Mouse (Mus musculus): ENCODE measurements around the gene Slc11a1.
A peak's percentile ranks its signal among the peaks of the same experiment; 100 is the strongest.
"Not testable (repeated sequence)": the region's sequence is repeated elsewhere in the genome, so short reads cannot be mapped to it uniquely, and the experiment has no call there.

Gene Slc11a1

DNA sequence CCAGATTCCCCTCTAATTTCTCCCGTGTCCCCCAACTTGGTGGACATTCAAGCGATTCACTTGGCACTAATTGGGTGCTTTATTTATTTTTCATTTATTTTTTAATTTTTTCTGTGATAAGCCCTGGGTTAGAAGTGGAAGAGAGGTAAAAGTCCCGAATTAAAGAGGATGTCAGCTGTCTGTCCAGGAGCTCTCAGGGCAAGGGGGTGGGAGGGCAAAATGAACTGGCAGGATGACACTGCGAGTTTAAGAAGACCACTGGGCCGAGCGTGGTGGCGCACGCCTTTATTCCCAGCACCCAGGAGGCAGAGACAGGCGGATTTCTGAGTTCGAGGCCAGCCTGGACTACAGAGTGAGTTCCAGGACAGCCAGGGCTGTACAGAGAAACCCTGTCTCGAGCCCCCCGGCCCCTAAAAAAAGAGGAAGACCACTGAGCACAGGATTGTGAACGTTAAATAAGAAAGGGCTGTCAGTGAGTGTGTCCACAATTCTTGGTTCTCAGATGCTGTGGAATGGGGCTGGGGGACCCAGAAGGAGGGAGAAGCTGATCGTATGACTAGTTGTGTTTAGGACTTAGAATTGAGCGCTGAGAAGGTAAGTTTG lies 12.5 kb downstream of the Slc11a1 start:
- no peak for DNase-seq (ENCODE audit: extremely low spot score)

DNA sequence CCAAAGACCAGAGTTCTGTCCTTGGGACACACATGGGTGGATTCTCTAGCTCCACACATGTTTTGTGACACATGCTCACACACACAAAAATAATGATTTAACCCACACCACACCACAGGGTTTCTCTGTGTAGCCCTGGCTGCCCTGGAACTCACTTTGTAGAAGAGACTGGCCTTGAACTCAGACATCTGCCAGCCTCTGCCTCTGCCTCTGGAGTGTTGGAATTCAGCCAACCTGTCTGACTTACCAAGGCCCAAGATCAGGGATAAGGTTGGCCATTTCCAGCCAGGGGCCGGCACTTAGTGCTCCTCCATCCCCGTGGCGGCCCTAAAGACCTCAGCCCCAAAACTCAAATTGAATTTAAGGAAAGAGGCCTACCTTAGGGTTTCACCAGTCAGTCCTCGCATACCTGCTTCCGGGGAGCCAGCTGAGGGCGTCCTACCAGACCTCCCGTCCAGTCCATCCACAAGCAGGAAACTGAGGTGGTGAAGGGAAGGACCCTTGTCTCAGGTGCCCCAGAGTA lies 13.5 kb downstream of the Slc11a1 start:
- no peak for DNase-seq (ENCODE audit: extremely low spot score)

DNA sequence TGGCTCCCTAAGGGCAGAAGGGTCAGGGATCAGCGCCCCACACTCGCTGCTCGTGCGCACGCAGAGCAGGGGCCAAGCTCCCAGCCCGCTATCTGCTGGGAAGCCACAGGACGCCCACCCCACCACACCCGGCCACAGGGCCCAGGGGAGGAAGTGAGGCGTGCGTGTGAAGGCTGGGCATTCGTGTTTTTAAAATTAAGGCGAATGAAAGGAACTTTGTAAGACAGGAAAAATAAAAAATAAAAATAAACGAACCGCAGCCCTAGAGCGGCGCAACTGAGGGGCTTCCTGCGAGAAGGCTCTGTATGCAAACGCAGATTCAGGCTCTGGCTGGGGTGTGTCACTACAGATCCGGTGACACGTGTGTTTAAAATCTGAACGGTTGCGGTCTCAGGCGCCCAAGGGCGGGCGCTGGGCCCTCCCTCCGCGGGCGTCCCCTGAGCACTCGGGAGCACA lies 14.9 kb downstream of the Slc11a1 start:
- DNase-seq (ENCODE audit: extremely low spot score) = peak; percentile 38

DNA sequence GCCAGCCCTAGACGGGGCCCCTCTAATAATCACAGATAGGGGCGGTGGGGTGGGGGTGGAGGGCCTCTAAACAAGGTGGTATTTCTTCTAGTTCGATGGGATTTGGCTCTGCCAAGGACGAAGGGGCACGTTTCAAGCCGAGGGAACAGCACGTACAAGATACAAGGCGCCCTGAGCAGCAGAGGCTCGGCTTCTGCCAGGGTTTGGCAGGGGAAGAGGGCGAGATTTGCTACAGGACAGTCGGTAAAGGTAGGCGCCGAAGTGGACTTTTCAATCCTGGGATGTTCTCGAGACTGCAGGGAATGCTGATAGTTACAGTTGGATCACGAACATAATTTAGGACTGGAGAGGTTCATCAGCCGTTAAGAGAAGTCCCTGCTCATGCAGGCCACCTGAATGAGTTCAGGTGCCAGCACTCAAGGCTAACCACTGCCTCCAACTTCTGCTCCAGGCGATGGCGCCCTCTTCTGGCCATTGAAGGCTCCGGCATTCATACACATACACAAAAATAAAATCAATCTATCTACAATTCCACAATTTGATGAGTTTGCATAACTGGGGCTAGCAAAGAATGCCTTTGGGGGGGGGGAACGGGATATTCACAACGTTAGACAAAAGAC lies 15.4 kb downstream of the Slc11a1 start:
- DNase-seq (ENCODE audit: extremely low spot score) = peak; percentile 68

DNA sequence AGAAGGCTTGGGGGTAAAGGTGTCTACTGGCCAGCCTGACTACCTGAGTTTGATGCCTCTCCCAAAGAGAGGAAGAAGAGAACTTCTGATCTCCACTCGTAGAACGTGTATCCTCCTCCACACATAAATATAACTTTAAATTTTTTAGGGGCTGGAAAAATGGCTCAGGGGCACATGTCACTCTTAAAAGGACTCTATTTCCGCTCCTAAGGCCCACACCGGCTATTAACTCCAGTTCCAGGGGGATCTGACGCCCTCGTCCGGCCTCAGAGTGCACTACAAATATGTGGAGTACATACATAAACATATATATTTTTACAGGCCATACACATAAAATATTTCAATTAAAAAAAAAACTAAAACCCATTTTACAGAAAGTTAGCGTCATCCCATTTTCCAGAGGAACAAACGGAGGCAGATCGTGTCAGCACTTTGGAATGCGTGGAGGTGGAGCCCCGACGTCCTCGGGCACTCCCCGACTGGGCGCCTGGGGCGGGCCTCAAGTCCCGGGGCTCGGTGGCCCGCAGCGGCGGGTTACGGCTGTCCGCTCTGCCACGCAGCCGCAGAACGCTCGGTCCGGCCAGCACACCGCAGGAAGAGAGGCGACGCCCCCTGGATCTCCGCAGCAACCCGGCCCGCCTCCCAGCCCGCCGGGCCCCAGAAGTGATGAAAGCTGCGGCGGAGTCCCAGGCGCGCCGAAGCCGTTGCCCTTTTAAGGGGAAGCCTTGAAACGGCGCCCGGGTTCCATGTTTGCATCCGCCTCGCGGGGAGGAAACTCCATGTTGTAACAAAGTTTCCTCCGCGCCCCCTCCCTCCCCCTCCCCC lies 16.1 kb downstream of the Slc11a1 start, which contains the start of gene Ctdsp1:
Gene Ctdsp1, plus strand, starts transcription at position 586 of the 825 bp plus-strand sequence.
- DNase-seq (ENCODE audit: extremely low spot score) = peak; percentile 95

DNA sequence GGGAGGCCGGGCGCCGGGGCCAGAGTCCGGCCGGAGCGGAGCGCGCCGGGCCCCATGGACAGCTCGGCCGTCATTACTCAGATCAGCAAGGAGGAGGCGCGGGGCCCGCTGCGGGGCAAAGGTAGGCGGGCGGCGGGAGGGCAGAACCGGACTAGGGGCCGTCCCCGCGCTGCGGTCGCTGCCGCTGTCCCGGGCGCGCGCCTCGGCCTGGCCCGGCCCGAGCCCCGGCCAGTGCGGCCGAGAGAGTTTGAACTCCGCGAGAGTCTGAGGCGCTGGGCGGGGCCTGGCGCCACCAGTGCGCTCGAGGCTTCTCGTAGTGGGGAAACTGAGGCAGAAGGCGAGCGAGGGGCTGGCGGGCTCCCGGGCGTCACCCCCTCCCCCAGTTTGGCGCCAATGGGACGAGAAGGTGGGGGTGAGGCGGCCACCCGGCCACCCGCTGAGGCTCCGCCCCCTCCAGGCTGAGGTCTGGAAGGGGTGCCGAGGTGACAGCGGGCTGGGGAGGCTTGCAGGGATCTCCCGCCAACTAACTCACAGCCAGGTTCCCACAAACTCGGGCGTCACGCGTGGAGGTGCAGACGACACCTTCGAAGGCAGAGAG lies 16.9 kb downstream of the Slc11a1 start:
- DNase-seq (ENCODE audit: extremely low spot score) = peak; percentile 74

DNA sequence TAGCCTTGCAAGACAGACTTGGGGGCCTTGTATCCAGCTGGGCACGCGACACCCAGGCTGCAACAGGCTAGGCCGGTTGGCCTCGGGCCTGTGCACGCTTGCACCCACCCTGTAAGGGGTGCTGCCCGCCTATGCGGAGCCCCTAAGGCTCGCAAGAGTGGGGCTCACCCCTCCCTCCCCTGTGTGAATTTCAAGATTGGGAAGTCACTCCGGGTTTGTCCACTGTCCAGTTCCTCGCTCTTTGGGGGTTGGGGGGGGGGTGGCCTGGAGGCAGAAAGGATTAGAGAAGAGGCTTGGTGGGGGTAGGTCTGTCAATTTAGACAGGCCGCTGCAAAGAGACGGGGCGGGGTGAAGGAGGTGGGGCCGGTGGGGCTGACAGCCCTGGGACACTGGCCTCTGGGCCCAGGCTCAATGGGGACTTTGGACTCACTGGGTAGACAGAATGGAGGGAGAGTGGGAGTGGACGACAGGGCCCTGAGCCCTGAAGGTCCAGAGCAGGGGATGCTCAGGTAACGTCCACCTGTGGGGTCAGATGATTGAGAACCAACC lies 17.5 kb downstream of the Slc11a1 start:
- peak; percentile 53 for DNase-seq (ENCODE audit: extremely low spot score)

DNA sequence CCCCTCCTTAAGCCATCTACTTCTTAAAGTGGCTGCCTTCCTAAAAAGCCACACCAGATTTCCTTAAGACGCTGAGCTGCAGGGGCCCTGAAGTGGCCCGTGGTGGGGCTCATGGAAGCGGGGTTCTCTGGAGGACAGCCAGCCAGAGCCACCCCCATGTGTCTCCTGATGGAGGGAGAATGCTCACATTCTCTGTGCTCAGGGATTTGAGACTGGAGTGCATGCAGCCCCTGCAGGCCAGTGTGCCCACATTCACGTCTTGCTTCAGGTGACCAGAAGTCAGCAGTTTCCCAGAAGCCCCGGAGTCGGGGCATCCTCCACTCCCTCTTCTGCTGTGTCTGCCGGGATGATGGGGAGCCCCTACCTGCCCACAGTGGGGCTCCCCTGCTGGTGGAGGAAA lies 18.0 kb downstream of the Slc11a1 start:
- DNase-seq (ENCODE audit: extremely low spot score) = no peak

DNA sequence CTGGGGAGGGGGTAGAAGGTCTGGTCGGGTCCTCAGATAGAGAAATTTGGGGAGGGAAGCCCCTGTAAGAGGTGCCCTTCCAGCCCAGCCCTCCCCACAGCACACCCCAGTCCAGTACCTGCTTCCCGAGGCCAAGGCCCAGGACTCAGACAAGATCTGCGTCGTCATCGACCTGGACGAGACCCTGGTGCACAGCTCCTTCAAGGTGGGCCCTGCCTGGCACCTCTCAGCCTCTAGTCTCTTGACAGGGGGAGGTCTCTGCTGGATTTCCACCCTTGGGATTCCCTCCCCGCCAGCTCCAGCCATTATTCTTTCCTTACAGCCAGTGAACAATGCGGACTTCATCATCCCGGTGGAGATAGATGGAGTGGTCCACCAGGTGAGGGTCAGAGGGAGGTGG lies 18.7 kb downstream of the Slc11a1 start:
- DNase-seq (ENCODE audit: extremely low spot score) = no peak

DNA sequence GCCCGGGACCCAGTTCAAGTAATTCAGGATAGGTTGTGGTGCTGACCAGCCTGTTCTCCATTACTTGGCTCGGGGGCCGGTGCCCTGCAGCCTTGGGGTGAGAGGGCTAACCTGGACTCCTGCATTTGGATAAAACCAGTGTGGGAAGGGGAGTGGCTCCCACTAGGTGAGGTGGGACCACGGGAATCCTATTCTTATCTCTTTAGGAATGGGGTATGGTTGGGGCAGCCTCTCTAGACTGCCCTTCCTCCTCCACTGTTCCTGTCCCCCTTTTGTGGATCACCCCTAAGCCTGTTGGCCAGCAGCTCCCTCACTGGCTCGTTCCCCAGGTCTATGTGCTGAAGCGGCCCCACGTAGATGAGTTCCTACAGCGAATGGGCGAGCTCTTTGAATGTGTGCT lies 19.3 kb downstream of the Slc11a1 start:
- no peak for DNase-seq (ENCODE audit: extremely low spot score)

DNA sequence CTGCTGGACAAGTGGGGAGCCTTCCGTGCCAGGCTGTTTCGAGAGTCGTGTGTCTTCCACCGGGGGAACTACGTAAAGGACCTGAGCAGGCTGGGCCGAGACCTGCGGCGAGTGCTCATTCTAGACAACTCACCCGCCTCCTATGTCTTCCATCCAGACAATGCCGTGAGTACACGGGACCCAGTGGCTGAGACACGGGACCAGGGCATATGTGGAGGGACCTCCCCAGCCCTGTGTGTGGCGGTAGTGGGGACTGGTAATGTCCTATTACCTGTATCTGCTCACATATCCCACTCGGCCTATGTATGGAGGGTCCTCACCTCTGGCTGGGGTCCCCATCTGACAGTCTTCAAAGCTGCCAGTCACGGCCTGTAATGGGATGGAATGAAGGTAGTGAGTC lies 19.9 kb downstream of the Slc11a1 start:
- DNase-seq (ENCODE audit: extremely low spot score) = no peak

DNA sequence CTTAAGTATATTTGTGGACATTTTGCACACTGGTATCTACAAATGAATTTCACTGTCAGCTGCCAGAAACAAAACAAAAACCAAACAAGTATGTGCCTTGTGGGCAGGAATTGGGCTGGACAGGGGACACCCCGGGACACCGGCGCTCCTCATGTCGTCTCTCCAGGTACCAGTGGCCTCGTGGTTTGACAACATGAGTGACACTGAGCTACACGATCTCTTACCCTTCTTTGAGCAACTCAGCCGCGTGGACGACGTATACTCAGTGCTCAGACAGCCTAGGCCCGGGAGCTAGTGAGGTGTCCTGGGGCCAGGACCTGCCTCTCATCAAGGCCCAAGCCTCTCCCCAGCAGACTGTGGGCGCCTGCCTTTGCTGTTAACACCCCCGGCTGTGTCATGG lies 20.3 kb downstream of the Slc11a1 start:
- DNase-seq (ENCODE audit: extremely low spot score) = no peak

DNA sequence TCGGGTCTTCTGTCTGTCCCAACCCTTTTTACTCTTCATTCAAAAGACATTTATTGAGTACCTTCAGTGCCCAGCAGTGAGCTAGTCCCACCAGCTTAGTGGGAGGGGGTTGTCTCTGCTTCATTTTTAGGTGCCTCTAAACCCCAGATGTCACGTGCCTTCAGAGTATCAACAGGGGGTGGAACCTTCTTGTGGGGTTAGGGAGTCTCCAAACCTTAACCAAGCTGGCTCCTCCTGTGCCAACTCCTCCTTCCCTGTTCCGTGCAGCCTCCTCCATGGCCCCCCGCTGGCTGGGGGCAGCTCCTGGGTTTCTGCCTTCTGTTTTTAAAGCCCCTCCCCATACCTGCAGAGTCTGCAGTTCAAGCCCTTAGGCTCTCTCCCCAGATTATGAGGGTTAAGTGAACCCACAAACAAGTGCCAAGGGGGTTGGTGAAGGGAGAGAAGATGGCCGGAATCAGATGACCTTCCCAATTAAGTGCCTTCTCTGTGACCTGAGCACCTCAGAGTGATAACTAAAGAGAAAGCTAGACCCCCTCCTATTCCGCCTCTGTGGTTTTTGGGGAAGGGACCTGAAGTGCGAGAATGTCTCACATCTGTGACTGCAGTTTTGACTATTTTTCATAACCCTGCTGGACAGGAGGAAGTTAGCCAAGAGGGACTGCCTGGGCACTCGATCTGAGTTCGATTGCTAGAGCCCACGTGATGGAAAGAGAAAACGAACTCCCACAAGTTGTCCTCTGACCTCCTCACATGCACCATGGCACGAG lies 21.6 kb downstream of the Slc11a1 start:
- not testable (repeated sequence) for DNase-seq (ENCODE audit: extremely low spot score)

DNA sequence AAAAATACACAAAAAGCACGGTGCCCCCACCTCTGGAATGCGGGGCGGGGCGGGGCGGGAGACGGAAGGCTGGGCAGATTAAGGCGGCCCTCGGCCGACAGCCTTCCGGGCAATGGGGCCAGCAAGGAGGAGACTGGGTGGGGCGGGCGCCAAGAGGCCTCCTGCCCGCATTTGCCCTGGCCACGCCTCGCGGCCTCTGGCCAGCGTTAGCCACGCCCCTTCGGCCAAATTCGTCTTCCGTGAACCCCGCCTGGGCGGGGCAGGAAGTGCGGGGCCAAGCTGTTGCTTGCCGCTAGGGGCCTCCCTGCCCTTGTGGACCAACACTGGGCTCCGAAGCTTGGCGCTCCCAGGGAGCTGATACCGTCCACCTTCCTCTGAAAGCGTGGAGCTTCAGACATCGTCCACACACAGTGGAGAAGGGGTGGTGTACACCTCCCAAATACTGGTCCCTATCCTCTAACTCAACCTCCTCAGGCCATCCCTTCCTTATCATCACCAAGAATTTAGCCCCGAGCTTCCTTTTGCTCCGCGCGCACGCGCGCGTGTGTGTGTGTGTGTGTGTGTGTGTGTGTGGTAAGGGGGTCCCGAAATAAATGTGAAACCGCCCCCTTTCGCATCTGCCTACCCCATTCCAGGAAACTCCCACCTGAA lies 22.4 kb downstream of the Slc11a1 start:
- peak; percentile 99 for DNase-seq (ENCODE audit: extremely low spot score)

DNA sequence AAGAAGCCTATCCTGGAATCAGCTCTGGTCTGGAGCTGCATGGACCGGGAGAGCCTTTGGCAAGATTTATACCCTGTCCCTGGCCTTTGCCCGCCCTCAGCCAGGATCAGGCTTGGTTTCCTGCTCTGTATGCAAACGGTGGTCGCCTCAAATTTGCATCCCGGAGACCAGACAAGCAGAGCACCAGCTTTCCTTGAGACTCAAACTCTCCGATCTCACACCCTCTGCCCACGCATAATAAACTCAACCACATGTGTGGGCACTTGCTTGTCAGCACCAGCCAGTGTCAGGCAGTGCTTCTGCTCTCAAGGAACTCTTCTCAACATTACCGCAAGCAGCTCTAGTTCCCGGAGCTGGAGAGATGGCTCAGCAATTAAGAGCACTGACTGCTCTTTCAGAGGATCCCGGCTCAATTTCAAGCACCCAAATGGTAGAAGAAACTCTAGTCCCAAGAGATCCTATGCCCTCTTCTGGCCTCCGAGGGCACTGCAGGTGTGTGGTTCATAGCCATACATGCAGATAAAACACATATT lies 23.0 kb downstream of the Slc11a1 start:
- DNase-seq (ENCODE audit: extremely low spot score) = peak; percentile 78

DNA sequence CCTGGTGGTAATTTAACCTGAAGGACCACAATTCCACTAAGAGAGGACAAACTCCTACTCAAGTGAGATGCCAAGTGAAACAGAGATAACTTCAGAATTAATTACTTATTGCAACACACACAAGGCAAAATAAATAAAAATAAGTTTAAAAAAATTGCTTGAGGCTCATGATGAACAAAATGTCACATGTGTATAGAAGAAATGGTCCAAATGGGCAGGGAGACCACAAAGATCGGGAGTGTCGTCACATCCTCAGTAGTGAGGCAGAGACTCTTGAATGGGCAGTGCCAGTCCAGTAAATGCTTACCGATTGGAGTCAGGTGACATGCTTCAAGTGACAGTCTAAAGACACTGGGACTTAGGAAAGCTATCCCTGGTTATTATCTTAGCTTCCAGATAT lies 25.5 kb downstream of the Slc11a1 start:
- DNase-seq (ENCODE audit: extremely low spot score) = no peak

DNA sequence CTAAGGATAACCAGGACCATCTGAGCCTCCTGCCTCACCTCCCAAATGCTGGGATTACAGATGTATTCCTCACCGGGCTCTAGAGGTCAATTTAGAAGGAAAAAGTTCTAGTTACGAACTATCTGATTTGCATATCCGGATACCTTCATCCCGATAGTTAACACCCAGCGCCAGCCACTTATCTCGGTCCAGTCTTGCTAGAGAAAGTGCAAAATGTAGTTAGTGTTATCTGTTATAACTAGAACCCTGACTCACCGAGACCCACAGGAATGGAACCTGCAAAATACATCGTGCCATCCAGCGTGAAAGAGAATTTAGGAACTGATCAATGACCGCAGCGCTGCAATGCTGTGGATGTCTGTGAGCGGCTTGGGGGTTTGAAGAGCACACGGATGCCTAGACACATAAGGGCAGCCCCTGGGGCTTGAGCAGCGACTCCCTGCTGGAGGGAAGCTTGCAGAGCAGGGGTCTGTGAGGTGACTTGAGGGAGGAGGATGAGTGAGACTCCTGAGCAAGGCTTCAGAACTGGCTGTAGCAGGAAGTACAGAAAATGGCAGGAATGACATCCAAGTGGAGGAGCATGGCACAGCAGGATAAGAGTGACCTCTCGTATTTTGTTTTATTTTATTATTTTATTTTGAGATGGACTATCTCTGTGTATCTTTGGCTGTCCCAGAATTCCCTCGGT lies 26.2 kb downstream of the Slc11a1 start:
- no peak for DNase-seq (ENCODE audit: extremely low spot score)

DNA sequence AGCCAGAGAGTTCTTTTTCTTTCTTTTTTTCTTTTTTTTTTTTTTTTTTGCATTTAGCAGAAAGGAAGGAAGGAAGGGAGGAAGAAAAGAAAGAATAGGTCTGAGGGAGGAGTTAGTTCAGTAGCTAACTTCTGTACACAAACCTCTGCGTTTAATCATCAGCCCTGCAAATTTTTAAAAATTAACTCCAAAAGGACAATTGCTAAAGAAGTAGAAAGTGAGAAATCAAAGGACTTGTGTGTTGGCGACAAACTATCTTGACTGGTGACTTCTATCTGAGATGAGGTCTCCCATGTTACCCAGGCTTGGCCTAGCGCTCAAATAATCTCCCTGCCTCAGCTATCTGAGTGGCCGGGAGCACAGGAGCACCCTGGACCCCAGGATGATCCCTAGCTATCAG lies 29.2 kb downstream of the Slc11a1 start:
- no peak for DNase-seq (ENCODE audit: extremely low spot score)

DNA sequence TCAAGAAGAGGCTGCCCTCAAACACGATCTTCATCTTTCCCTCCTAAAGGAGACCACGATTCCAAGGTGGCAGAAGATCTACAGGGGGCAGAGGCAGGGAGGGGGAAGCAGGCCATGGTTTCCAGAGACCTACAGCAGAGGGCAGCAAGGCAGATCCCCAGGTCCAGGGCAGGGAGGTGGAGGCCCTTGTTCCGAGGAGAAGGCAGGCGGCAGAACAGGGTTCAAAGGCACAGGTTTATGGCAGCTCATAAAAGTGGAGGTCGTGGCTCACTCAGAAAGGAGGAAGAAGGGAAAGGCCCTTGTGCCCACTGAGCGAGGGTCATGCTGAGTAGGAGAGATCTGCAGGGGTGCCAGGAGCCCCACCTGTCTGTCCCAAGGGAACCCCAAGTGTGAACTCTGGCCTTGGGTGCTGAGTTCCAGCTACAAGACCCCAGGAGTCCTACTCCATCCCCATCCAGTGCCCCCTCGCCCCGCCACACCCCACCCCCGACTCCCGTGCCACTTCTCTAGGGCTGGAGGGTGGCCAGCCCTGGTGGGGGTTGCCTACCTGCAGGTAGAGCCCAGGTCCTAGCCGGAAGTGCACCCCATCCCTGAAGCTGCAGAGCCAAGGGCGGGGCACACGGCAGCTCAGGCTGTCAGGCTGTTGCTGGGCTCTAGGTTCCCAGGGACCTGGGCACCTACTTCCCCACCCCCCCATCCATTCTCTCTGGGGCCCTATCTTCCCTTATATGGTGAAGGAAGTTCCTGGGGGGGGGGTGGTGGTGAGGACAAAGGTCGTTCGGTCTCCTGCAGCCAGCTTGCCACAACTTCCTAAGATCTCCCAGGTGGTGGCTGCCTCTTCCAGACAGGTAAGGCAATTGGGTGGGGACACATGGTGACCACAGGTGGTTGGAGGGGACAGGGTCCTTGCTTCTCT lies 33.9 kb downstream of the Slc11a1 start, which contains the start of gene Vil1:
Gene Vil1, plus strand, starts transcription at position 788 of the 916 bp plus-strand sequence.
- no peak for DNase-seq (ENCODE audit: extremely low spot score)
